Mouse (Mus musculus) regulatory T cell (primary cell): Measurements from ENCODE around the gene Foxp1.

ENCODE experiments used
- in situ Hi-C: fragments of 300-600 bp; cut with MboI, MseI; formaldehyde crosslinking; loops from one replicate; pipeline ENCODE4 v1.15.1; 2025; ENCODE audit warnings: high pct_unique_total_duplicates

Foxp1 gene

GRCm38 (mm10) chr6:99070710-99071109 is 451.8 kb downstream of the Foxp1 start:
- in situ Hi-C loops, result no loop called here

GRCm38 (mm10) chr6:99069726-99070125 is 452.8 kb downstream of the Foxp1 start:
- in situ Hi-C loops, result no loop called here

GRCm38 (mm10) chr6:99065569-99066353 is 456.8 kb downstream of the Foxp1 start:
- in situ Hi-C loops, result no loop called here

GRCm38 (mm10) chr6:99063982-99064484 is 458.5 kb downstream of the Foxp1 start:
- in situ Hi-C loops, result no loop called here

- in situ Hi-C loops, result no loop called here
These were observed 459.6 kb downstream of the Foxp1 start for GRCm38 (mm10) chr6:99062931-99063330.

GRCm38 (mm10) chr6:99058688-99059087 is 463.8 kb downstream of the Foxp1 start:
- in situ Hi-C loops, result loop anchor here (10.0 kb wide), 1 partner anchor 376 kb away; no protein-coding TSS in a partner anchor

- in situ Hi-C loops, result loop anchor here (10.0 kb wide), 1 partner anchor 378 kb away; no protein-coding TSS in a partner anchor
These were observed 465.4 kb downstream of the Foxp1 start for GRCm38 (mm10) chr6:99057113-99057553.

GRCm38 (mm10) chr6:99056379-99056778 is 466.1 kb downstream of the Foxp1 start:
- in situ Hi-C loops, result loop anchor here (10.0 kb wide), 1 partner anchor 378 kb away; no protein-coding TSS in a partner anchor

- in situ Hi-C loops, result loop anchor here (10.0 kb wide), 1 partner anchor 381 kb away; no protein-coding TSS in a partner anchor
These were observed 468.5 kb downstream of the Foxp1 start for GRCm38 (mm10) chr6:99053998-99054397.

GRCm38 (mm10) chr6:99053111-99053510 is 469.4 kb downstream of the Foxp1 start:
- in situ Hi-C loops, result loop anchor here (10.0 kb wide), 1 partner anchor 382 kb away; no protein-coding TSS in a partner anchor

- in situ Hi-C loops, result loop anchor here (10.0 kb wide), 1 partner anchor 383 kb away; no protein-coding TSS in a partner anchor
These were observed 470.8 kb downstream of the Foxp1 start for GRCm38 (mm10) chr6:99051724-99052123.

GRCm38 (mm10) chr6:99050288-99051006 is 472.1 kb downstream of the Foxp1 start:
- in situ Hi-C loops, result loop anchor here (10.0 kb wide), 1 partner anchor 384 kb away; no protein-coding TSS in a partner anchor

- in situ Hi-C loops, result no loop called here
These were observed 475.2 kb downstream of the Foxp1 start for GRCm38 (mm10) chr6:99047322-99047721.

- in situ Hi-C loops, result no loop called here
These were observed 476.4 kb downstream of the Foxp1 start for GRCm38 (mm10) chr6:99045845-99046788.

GRCm38 (mm10) chr6:99043932-99044664 is 478.4 kb downstream of the Foxp1 start:
- in situ Hi-C loops, result no loop called here

GRCm38 (mm10) chr6:99043226-99043625 is 479.3 kb downstream of the Foxp1 start:
- in situ Hi-C loops, result no loop called here

GRCm38 (mm10) chr6:99042175-99042954 is 480.2 kb downstream of the Foxp1 start:
- in situ Hi-C loops, result no loop called here

GRCm38 (mm10) chr6:99038977-99039376 is 483.5 kb downstream of the Foxp1 start:
- in situ Hi-C loops, result no loop called here
